Mouse (Mus musculus) midbrain, embryonic 16.5 days (tissue): ENCODE measurements around the gene Gtf3c5. TPM values are rescaled to one million over a fixed set of nuclear protein-coding genes. Genes with fewer than 3 reads are reported as not detected.

Experiments used
- ATAC-seq: fragments of 200-750 bp; cut with Nextera tagmentation; 2 replicates; pipeline ENCODE4 v1.8.0; 2017; ENCODE audit warnings: moderate TSS enrichment
- H3K27ac ChIP-seq: fragments of 300-500 bp; sonication (generic); 2 replicates; pipeline ENCODE4 v1.5.1; 2014; ENCODE audit warnings: mild to moderate bottlenecking, low read length, mixed read lengths
- H3K27me3 ChIP-seq: fragments of 300-500 bp; sonication (generic); 2 replicates; pipeline ENCODE4 v1.6.1; 2014; ENCODE audit warnings: low read depth, low read length, mixed read lengths; ENCODE audit not compliant: control insufficient read depth, insufficient read depth
- H3K36me3 ChIP-seq: fragments of 300-500 bp; sonication (generic); 2 replicates; pipeline ENCODE4 v1.6.1; 2014; ENCODE audit warnings: mild to moderate bottlenecking, low read length, moderate library complexity, mixed read lengths; ENCODE audit not compliant: control insufficient read depth, insufficient read depth
- H3K4me1 ChIP-seq: fragments of 300-500 bp; sonication (generic); 2 replicates; pipeline ENCODE4 v1.6.1; 2014; ENCODE audit warnings: mild to moderate bottlenecking, low read length, mixed read lengths; ENCODE audit not compliant: control insufficient read depth, insufficient read depth
- H3K4me2 ChIP-seq: fragments of 300-500 bp; sonication (generic); 2 replicates; pipeline ENCODE4 v1.6.1; 2014; ENCODE audit warnings: mild to moderate bottlenecking, low read length, mixed read lengths
- H3K4me3 ChIP-seq: fragments of 300-500 bp; sonication (generic); 2 replicates; pipeline ENCODE4 v1.5.1; 2014; ENCODE audit warnings: low read depth, mild to moderate bottlenecking, low read length, moderate library complexity, mixed read lengths
- H3K9ac ChIP-seq: fragments of 300-500 bp; sonication (generic); 2 replicates; pipeline ENCODE4 v1.6.1; 2014; ENCODE audit warnings: low read depth, low read length, mixed read lengths
- H3K9me3 ChIP-seq: fragments of 300-500 bp; sonication (generic); replicated peaks from 2 replicates; pipeline ENCODE4 v1.6.1; 2014; ENCODE audit warnings: mild to moderate bottlenecking, low read length, mixed read lengths; ENCODE audit not compliant: control insufficient read depth, poor library complexity, severe bottlenecking
- WGBS: fragments of 180-500 bp; shearing (Covaris S2); extraction: QIAGEN DNeasy Blood & Tissue Kit; methylation state at CpG from one replicate; pipeline ENCODE4 v1.1.7; 2014; 5-methylcytosine and 5-hydroxymethylcytosine counted together
- polyA plus RNA-seq: library from polyadenylated mRNA; unstranded; fragments of >200 nt; fragmentation: Nextera tagmentation; extraction: Ambion mirVana; gene quantifications from 2 replicates; pipeline ENCODE4 v1.2.1, GENCODE M21; 2015

Gtf3c5 gene
- 42.3 and 46.3 TPM in 2 replicates for polyA plus RNA-seq

DNA sequence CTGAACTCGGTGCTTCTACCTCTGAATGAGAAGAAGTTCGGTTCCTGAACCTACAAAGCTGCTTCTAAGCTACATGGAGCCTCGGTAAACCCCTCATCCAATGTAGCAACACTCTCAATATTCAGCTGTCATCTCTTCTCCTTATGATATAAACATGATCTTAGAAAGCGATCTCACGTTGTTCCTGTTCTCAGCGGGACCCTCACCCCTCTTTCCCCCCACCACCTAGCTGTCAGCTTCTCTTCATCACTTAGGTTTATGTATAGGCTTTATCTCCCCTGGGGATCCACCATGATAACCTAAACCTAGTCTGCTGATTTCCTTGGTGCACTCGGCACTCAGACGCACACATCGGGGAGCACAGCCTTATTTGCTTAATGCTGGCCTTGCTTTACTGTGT is at the start of gene Gtf3c5:
Gene Gtf3c5, minus strand, starts transcription at position 101 of the 400 bp plus-strand sequence.
- peak within 1 kb of the TSS; percentile 95 for H3K27ac ChIP-seq
- peak within 1 kb of the TSS; percentile 78 for H3K4me3 ChIP-seq
- peak within 1 kb of the TSS; percentile 70 for H3K4me2 ChIP-seq
- no peaks in the 10 kb centered on the region for H3K36me3 ChIP-seq
- no peaks in the 10 kb centered on the region for H3K9me3 ChIP-seq
- WGBS = 70% methylated on average over 9 of the region's 9 CpGs
- H3K4me1 ChIP-seq = peaks cover 21% of the 10 kb centered on the region
- no peak for ATAC-seq
- no peaks in the 10 kb centered on the region; the same call in 1 of the 2 replicates for H3K27me3 ChIP-seq
- peak within 1 kb of the TSS; percentile 78 for H3K9ac ChIP-seq

GRCm38 (mm10) chr2:28633136-28633535 is 49.6 kb upstream of the Gtf3c5 start:
- Histone ChIP-seq H3K4me3 (no peak overlapping the region), H3K4me1 (0 out of 2 replicates have a peak, but pooled peaks cover 2% of the 10 kb centered on the region), H3K27me3 (no peaks in the 10 kb centered on the region), H3K9me3 (no peaks in the 10 kb centered on the region), H3K27ac (no peak overlapping the region), H3K9ac (no peak overlapping the region), H3K36me3 (no peaks in the 10 kb centered on the region), H3K4me2 (no peak overlapping the region)
- 64% methylated on average over 4 of the region's 4 CpGs for WGBS
- ATAC-seq = no peak

- Histone ChIP-seq H3K9me3 (no peaks in the 10 kb centered on the region), H3K4me3 (no peak overlapping the region), H3K27me3 (no peaks in the 10 kb centered on the region), H3K4me1 (no peaks in the 10 kb centered on the region), H3K27ac (no peak overlapping the region), H3K36me3 (no peaks in the 10 kb centered on the region), H3K4me2 (no peak overlapping the region), H3K9ac (no peak overlapping the region)
- 33% methylated on average over 1 of the region's 1 CpGs for WGBS
- ATAC-seq = no peak
Measured at GRCm38 (mm10) chr2:28632626-28633025, 49.1 kb upstream of the Gtf3c5 start.

- H3K4me1 ChIP-seq = no peaks in the 10 kb centered on the region
- H3K4me2 ChIP-seq = no peak overlapping the region
- 49% methylated on average over 4 of the region's 4 CpGs for WGBS
- no peak overlapping the region for H3K4me3 ChIP-seq
- no peak overlapping the region for H3K9ac ChIP-seq
- ATAC-seq = no peak
- no peaks in the 10 kb centered on the region for H3K36me3 ChIP-seq
- no peak overlapping the region for H3K27ac ChIP-seq
- H3K27me3 ChIP-seq = no peaks in the 10 kb centered on the region
- no peaks in the 10 kb centered on the region for H3K9me3 ChIP-seq
Measured at GRCm38 (mm10) chr2:28629911-28630381, 46.4 kb upstream of the Gtf3c5 start.

DNA sequence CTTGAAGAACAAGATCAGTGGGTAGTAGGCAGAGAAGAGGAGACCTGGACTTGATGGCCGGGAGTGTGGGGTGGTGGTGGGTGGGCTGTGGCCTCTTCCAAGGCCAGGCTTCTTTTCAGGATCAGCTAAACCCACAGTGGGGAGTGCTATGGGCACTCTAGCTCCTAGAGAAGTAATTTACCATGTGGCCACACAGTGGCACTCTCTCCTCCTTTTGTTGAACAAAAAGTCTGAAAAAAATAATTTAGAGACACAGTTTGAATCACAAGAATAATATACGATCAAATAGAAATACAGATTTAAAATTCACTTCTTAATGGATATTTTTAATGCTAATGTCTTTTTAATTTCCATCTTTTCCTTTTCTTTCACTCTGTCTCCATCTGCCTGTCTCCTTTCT is 44.5 kb upstream of the Gtf3c5 start:
- no peaks in the 10 kb centered on the region for H3K4me1 ChIP-seq
- no peak overlapping the region for H3K9ac ChIP-seq
- no peaks in the 10 kb centered on the region for H3K27me3 ChIP-seq
- no peak overlapping the region for H3K4me2 ChIP-seq
- WGBS = 55% methylated on average over 2 of the region's 2 CpGs
- H3K36me3 ChIP-seq = no peaks in the 10 kb centered on the region
- no peaks in the 10 kb centered on the region for H3K9me3 ChIP-seq
- no peak overlapping the region for H3K4me3 ChIP-seq
- ATAC-seq = no peak
- H3K27ac ChIP-seq = no peak overlapping the region

DNA sequence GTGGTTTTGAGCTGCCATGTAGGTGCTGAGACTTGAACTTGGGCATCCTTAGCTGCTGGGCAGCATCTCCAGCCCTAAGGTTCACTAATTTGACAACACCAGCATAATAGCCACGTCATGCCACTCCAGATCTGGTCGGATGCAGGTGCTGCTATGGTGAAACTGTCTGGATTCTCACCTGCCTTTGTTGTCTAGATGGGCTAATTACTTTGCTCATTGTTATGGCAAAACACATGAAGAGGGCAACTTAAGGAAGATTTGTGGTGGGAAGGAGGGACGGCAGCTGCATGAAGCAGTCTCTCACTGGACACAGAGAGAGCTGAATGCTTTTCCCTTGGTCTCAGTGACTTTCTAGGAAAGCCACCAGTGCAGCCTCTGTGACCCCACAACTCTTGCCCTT is 42.5 kb upstream of the Gtf3c5 start:
- Histone ChIP-seq H3K4me3 (no peak overlapping the region), H3K9ac (no peak overlapping the region), H3K36me3 (no peaks in the 10 kb centered on the region), H3K4me2 (no peak overlapping the region), H3K27ac (no peak overlapping the region), H3K4me1 (no peaks in the 10 kb centered on the region; the same call in 1 of the 2 replicates), H3K27me3 (peaks cover 7% of the 10 kb centered on the region), H3K9me3 (no peaks in the 10 kb centered on the region)
- ATAC-seq = no peak
- 83% methylated on average over 3 of the region's 3 CpGs for WGBS

DNA sequence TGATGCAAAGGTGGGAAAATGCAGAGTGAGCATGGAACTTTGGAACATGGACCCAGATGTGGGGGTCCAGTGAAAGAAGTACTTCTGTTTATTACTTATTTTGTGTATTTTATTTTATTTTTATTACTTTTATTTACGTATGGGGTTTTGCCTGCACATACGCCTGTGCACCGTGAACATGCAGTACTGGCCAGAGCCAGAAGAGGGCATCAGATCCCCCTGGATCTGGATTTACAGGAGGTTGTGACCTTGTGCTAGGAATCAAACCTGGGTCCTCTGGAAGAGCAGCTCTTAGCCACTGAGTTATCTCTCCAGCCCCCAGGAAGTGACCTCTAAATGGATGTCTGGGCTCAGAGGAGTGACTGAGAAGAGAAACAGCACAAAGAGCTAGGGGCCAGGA is 41.3 kb upstream of the Gtf3c5 start:
- Histone ChIP-seq H3K27me3 (peaks cover 12% of the 10 kb centered on the region), H3K9me3 (no peaks in the 10 kb centered on the region), H3K27ac (no peak overlapping the region), H3K4me2 (no peak overlapping the region), H3K36me3 (no peaks in the 10 kb centered on the region), H3K4me3 (no peak overlapping the region), H3K9ac (no peak overlapping the region), H3K4me1 (no peaks in the 10 kb centered on the region; the same call in 1 of the 2 replicates)
- ATAC-seq = no peak
- WGBS = 88% methylated on average over 3 of the region's 3 CpGs

DNA sequence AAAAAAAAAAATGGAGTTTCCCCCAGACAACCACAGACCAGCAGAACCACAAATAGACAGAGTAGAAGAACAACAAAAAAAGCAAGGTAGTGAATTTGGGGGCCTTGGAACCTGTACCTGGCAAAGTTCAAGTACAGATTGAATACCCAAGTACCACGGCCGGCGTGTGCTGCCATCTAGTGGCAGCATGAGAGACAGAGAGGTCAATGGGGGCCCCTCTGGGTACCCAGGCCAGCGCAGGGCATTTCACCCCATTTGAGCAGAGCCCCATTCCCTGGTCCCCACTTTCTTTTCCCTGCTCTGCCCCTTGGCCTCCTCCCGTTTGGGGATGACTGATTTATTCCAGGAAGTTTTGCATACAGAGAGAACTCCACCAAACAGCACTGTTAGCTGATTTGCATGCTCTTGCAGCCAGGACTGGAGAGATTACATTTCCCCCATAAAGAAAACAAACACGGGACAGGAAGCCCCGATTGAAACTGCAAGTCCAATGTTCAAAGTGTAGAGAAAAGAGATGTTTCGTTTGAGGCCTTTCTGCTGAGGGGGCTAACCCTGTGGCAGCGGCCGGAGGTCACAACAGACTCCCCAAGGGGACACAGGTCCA is 39.1 kb upstream of the Gtf3c5 start:
- H3K27me3 ChIP-seq = peaks cover 12% of the 10 kb centered on the region
- H3K9ac ChIP-seq = no peak overlapping the region
- no peak overlapping the region for H3K4me3 ChIP-seq
- H3K9me3 ChIP-seq = no peaks in the 10 kb centered on the region
- 24% methylated on average over 10 of the region's 10 CpGs for WGBS
- no peak overlapping the region for H3K4me2 ChIP-seq
- H3K4me1 ChIP-seq = no peaks in the 10 kb centered on the region; the same call in 1 of the 2 replicates
- no peak for ATAC-seq
- no peaks in the 10 kb centered on the region for H3K36me3 ChIP-seq
- no peak overlapping the region for H3K27ac ChIP-seq

GRCm38 (mm10) chr2:28621664-28622171 is 38.2 kb upstream of the Gtf3c5 start, which contains the start of gene Gfi1b:
TSS of gene Gfi1b (minus strand) at chr2:28621982.
- H3K36me3 ChIP-seq = no peaks in the 10 kb centered on the region
- peaks cover 12% of the 10 kb centered on the region for H3K27me3 ChIP-seq
- no peak within 1 kb of the TSS for H3K4me3 ChIP-seq
- no peak within 1 kb of the TSS for H3K27ac ChIP-seq
- no peaks in the 10 kb centered on the region; the same call in 1 of the 2 replicates for H3K4me1 ChIP-seq
- no peak for ATAC-seq
- no peaks in the 10 kb centered on the region for H3K9me3 ChIP-seq
- WGBS = 4% methylated on average over 16 of the region's 16 CpGs
- H3K9ac ChIP-seq = no peak within 1 kb of the TSS
- H3K4me2 ChIP-seq = no peak within 1 kb of the TSS
